Mouse (Mus musculus) fibroblast of lung, adult 2 months (primary cell): ENCODE results near the gene Armh1.
"Not testable (repeated sequence)": the region's sequence is repeated elsewhere in the genome, so short reads cannot be mapped to it uniquely, and the experiment has no call there.

ENCODE experiments used
- DNase-seq: peaks from one replicate; pipeline ENCODE4 v3.0.0-alpha.2; 2011; ENCODE audit warnings: low read depth

The Armh1 gene

DNA sequence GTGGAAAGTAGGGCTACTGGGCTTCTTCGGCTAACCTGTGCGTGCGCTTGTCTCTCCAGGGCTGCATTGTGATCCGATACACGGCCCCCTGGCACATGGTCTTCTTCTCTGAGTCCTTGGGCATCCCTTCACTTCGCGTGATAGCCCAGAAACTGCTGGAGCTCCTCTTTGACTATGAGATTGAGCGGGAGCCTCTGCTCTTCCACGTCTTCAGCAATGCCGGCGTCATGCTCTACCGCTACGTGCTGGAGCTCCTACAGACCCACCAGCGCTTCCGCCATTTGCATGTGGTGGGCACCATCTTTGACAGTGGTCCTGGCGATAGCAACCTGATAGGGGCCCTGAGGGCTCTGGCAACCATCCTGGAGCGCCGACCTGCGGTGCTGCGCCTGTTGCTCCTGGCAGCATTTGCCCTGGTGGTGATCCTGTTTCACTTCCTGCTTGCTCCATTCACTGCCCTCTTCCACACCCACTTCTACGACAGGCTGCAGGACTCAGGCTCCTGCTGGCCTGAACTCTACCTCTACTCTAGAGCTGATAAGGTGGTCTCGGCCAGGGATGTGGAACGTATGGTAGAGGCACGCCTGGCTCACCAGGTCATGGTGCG lies 16.0 kb upstream of the Armh1 start:
- DNase-seq = no peak

DNA sequence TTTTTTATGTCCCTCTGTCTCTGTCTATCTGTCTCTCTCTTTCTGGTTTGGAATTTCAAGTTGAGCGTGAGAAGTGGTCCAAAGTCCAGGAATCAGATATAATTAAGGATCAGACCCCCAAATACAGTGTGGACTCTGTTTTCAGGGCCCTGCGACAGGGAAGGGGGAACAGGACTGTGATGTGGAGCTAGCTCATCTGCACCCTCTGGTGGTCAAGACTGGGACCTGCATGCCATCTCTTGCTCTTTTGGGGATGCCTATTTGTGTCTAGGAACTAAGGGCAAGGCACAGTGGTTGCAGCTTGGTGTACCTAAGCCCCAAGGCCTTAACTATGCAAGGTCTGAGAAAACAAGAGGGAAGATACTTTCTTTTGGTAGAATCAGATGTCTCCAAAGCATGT lies 15.4 kb upstream of the Armh1 start:
- DNase-seq = no peak

DNA sequence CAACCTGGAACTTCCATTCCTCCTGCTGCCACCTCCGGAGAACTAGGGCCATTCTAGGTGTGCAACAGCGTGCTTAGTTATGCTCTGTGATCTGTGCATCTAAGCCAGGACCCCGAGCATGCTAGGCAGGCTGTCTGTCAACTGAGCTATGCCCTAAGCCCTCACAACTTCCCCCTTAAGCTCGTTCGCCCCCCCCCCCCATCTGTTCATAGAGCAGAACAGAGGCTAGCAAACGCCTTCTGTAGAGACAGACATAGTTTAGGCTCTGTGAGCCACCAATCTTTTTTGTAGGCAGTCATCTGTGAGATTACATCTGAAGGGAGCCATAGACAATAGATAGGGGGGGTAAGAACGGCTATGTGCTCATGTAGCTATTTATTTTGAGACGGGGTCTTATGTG lies 11.1 kb upstream of the Armh1 start:
- DNase-seq = no peak

DNA sequence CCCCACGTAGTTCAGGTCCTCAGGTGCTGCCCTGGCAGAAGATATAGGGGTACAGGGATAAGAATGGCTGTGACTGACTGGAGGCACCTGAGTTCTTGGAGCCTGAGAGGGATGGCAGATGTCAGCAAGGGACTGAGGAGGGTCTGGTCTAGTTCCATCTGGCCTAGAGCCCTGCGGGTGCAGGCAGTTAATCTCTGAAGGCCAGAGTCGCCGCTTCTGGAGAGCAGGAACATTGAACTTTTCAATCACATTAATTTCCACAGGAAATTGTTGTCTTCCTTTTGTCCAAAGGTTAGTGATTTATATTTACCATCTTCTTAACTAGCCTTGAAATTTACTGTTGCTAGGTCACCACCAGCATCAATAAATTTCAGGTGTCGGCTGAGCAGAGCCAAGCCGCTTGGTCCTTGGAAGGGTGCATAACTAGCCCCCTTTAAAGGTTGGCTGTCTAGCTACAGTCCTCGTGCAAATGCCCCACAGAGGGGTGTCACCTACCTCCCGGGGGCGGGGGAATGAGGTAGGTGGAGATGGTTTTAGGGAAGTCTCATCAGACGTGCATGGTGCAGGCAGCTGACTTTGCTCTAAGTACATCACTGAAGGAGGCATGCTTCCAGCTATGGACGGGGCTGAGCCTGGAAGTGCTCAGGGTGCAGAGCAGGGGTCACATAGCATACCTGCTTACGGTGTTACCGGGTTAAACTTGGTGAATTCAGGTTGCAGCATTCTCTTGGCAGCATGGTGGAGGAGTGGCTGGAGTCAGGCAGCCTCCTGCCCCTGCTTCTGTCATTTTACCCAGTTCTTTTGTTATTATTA lies 10.4 kb upstream of the Armh1 start:
- DNase-seq = no peak

DNA sequence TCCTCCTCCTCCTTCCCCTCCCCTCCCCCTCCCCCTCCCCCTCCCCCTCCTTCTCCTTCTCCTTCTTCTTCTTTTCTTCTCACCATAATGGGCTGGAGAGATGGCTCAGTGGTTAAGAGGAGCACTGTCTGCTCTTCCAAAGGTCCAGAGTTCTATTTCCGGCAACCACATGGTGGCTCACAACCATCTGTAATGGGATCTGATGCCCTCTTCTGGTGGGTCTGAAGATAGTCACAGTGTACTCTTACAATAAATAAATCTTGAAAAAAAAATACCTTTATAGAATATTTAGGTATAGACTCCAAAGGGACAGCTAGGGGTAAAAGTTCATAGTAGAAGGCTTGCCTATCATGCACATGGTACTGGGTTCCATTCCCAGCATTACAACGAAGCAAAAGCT lies 9.3 kb upstream of the Armh1 start:
- DNase-seq = no peak

DNA sequence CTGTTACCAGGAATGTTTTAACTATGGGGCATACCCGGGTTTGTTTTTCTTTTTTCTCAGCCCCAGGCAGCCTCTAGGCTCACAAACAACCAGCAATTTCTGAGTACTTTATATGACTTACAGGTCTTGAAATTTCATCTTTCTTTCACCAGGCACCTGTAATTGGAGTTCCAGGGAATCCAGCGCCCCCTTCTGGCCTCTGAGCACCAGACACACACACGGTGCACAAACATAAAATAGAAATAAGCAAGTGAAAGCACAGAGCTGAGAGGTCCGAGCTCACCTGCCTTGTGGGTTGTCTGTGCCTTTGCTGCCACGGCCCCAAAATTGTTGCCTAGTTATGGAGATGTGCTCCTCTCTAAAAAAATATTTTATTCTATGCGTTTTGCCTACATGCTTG lies 8.0 kb upstream of the Armh1 start:
- DNase-seq = not testable (repeated sequence)

GRCm38 (mm10) chr4:117254672-117255071 lies 2.7 kb upstream of the Armh1 start:
- DNase-seq = no peak

DNA sequence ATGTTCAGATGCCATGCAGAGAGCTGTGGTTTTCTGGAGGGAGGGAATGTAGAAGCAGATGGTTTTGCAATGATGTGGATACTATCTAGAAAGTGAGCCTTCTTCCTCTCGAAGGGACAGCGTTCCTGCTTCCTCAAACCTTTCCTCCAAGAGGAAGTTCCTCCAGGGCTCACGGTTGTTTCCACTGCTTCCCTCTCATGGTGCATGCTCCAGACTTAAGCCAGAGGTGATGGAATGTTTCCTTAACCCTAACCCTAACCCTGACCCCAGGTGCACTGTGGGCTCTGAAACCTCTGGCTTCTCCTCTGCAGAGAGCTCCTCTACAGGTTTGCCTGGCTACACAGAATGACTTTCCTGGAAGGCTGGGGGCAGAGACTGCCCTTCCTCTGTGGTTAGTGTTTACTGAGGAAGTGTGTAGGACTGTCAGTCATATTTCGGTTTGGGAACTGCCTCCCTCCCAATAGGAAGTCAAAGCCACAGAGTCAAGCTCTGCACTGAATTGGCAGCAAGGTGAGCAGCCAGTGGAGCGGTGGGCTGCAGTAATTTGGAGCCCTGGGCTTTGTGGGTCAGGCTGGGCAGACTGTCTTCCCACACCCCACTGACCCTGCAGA lies 2.2 kb upstream of the Armh1 start:
- no peak for DNase-seq

DNA sequence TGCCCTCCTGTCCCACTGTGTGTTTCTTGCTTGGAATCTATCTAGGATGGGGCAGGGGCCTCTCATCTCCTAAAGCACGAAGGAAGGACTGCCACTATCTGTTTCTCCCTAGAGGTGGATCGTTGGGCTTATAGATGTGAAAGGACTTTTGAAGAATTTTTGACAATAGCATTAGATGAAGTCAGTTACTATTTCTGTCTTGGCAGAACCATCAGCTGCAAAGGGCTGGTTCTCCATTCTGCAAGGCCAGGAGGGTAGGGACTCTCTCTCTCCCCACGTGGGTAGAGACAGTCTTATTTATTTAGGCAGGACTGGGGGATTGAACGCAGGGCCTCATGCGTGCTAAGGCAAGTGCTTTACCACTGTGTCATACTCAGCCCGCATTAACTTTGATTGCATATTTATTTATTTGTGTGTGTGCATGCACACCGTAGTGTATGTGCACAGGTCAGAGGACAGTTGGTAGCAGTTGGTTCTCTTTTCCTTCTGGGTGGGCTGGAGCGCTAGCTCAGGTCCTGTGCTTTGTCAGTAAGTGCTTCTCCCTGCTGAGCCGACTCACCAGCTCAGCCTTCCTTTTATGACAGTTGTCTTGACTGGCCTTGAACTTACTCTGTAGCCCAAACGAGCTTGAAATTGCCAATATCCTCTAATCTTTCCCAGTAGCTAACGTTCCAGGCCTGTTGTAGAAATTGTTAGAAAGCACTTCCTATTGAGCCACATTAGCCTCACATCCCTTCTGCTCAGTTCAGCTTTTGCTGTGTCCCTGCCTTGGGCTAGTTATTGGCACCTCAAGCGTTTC lies 1.5 kb upstream of the Armh1 start:
- DNase-seq = no peak

GRCm38 (mm10) chr4:117252755-117253154 lies 830 bp upstream of the Armh1 start:
- DNase-seq = no peak

DNA sequence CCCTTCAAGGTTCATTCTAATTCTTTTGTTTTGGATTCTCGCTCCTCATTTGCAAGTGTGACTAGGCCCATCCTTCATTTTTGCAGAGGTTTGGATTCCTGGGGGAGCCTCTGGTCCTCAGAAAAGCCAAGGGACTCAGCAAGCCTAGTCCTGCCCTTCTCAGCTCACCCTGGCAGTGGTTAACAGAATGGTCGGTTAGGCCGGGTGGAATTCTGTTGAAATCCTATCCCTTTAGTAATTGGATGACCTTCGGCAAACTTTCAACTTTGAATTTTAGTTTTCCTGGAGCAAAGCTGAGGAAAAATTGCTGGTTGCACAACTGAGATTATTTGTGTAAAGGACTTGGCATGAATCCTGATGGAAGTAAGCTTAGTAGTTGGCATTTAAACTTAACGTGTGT lies 426 bp upstream of the Armh1 start:
- peak; percentile 61 for DNase-seq

- DNase-seq = no peak
These were observed 943 bp downstream of the Armh1 start for GRCm38 (mm10) chr4:117250982-117251381.

GRCm38 (mm10) chr4:117240867-117241266 lies 11.1 kb downstream of the Armh1 start:
- DNase-seq = no peak

DNA sequence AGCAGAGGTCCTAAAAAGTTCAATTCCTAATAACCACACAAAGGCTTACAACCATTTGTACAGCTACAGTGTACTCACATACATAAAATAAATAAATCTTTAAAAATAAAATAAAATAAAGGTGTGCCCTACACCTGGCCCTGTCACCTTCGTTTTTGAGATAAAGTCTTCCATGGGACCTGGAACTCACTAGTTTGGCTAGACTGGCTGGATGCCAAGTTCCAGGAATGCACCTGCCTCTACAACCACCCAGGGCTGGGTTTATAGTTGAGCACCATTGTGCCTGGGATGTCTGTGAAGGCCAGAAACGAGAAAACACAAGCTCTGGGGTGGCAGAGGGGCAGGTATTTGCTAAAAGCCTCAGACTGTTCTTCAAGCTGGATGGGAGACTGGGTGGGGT lies 12.8 kb downstream of the Armh1 start:
- no peak for DNase-seq

GRCm38 (mm10) chr4:117235822-117236221 lies 16.1 kb downstream of the Armh1 start:
- peak; percentile 28 for DNase-seq

DNA sequence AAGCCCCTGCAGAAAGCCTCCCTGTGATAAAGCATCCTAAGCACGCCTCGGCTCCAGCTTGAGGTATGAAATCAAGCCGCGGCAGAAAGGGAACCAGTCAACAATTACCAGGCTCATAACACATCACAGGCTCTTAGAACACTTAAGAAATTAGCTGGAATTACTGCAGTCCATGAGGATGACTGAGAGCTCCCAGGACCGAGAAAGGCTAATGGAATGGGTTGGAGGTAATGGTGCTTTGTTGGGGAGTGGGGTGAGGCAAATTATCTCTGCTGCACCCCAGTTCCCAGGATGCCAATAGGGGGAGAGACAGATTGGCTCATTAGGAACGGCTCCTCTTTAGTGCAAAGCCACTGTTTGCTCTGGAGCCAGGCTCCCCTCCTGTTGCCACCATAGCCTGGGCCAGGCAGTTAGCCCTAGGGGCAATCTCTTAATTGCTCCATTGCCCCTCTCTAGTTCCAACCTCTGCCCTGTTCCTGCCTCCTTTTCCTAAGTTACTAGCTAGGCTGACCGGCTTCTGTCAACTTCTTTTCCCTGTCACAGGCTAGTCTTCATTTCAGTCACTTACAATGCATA lies 17.7 kb downstream of the Armh1 start:
- no peak for DNase-seq

DNA sequence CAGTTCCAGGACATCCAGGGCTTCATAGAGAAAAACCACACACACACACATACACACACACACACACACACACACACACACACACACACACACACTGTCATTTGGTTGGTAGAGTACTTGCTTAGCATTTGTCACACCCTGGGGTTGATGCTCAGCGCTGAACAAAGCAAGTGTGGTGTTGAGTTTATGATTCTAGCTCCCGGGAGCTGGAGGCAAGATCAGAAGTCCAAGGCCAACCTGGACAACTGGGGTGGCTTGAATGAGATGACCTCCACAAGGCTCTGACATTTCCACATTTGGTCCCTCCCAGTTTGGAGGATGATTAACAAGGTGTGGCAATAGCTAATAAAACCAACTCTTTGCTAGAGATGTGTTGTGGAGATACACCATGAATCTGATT lies 20.7 kb downstream of the Armh1 start:
- no peak for DNase-seq

DNA sequence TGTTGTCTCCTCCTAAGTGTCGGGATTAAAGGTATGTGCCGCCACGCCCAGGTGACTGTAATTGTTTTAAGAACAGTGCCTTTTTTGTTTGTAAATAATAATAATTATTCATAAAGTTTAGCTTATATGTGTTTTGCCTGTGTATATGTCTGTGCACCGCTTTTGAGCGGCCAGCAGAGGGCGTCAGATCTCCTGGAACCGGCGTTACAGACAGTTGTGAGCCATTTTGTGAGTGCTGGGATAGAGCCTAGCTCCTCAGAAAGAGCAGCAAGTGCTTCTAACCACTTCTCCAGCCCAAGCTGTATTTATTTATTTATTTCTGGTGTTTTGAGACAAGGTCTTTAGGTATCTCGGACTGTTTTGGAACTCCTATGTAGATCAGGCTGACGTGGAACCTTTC lies 21.6 kb downstream of the Armh1 start:
- no peak for DNase-seq

DNA sequence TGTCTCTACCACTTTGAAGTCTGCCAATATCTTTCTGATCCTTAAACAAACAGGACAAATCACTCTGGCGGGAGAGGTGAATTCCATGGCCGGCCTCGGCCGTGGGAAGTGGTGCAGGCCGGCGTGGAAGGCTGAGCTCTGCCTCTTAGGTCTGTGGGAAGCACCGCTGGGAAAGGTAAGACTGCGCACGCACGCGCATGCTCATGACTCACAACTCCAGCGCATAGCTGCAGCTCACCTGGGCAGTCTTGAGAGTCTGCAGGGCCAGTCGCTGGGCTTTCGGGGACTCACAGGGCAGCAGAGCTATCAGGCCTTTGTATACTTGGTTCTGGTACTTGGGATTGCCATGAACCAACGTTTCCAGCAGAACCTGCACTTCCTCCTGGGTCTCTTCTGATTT lies 22.3 kb downstream of the Armh1 start:
- DNase-seq = no peak

- DNase-seq = no peak
These were observed 26.7 kb downstream of the Armh1 start for GRCm38 (mm10) chr4:117225250-117225649.

- DNase-seq = no peak
These were observed 27.8 kb downstream of the Armh1 start for GRCm38 (mm10) chr4:117224122-117224521.

- DNase-seq = no peak
These were observed 28.9 kb downstream of the Armh1 start for GRCm38 (mm10) chr4:117223001-117223400.
